Mouse (Mus musculus) liver, embryonic 14.5 days (tissue): ENCODE measurements around the gene Bicdl2.

Experiments
- CTCF ChIP-seq: IDR thresholded peaks from 2 replicates; pipeline ENCODE4 v1.5.1; 2016; ENCODE audit warnings: antibody characterized with exemption, low read depth, control low read depth
- EP300 ChIP-seq: IDR thresholded peaks from 2 replicates; pipeline ENCODE4 v1.6.1; 2016; ENCODE audit warnings: antibody characterized with exemption, low read depth

DNA sequence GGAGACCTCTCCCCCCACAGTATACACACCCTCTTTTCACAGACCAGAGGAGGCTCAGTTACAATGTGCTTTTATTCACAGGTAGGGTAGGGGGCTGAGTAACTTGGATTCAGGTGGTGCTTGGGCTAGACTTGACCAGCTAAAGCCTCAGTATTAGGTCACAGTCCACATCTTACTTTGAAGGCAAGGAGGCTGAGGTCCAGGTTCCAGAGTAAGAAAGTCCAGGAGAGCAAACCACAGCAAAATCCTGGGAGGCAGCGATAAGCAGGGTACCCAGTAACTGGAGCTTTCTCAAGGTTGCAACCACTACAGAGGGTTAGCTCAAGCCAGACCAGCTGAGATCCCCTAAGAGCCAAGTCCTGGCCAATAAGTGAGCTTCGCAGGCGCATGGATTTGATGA, 22.2 kb downstream of the Bicdl2 start:
- TF ChIP-seq CTCF (no peak), EP300 (no peak)
